Mouse (Mus musculus) midbrain, embryonic 14.5 days (tissue): ENCODE data around the gene Gm128. TPM values are rescaled to one million over a fixed set of nuclear protein-coding genes. Genes with fewer than 3 reads are reported as not detected.

Experiments used
- ATAC-seq: fragments of 200-750 bp; cut with Nextera tagmentation; 2 replicates; pipeline ENCODE4 v1.8.0; 2017; ENCODE audit warnings: moderate number of reproducible peaks, moderate library complexity; ENCODE audit not compliant: low FRiP score, low TSS enrichment
- DNase-seq: peaks from one replicate; pipeline ENCODE4 v3.0.0-alpha.2; 2015
- H3K27ac ChIP-seq: fragments of 300-500 bp; sonication (generic); replicated peaks from 2 replicates; pipeline ENCODE4 v1.5.1; 2014; ENCODE audit warnings: mild to moderate bottlenecking, low read depth, low read length, moderate library complexity
- H3K27me3 ChIP-seq: fragments of 300-500 bp; sonication (generic); 2 replicates; pipeline ENCODE4 v1.6.1; 2014; ENCODE audit warnings: low read length, control low read depth, mixed read lengths; ENCODE audit not compliant: control insufficient read depth, insufficient read depth
- H3K36me3 ChIP-seq: fragments of 300-500 bp; sonication (generic); 2 replicates; pipeline ENCODE4 v1.6.1; 2014; ENCODE audit warnings: low read length, control low read depth; ENCODE audit not compliant: control insufficient read depth, insufficient read depth
- H3K4me1 ChIP-seq: fragments of 300-500 bp; sonication (generic); 2 replicates; pipeline ENCODE4 v1.6.1; 2014; ENCODE audit warnings: mild to moderate bottlenecking, antibody characterized with exemption, low read length, control low read depth; ENCODE audit not compliant: control insufficient read depth, insufficient read depth
- H3K4me2 ChIP-seq: fragments of 300-500 bp; sonication (generic); 2 replicates; pipeline ENCODE4 v1.6.1; 2014; ENCODE audit warnings: mild to moderate bottlenecking, low read length, moderate library complexity
- H3K4me3 ChIP-seq: fragments of 300-500 bp; sonication (generic); replicated peaks from 2 replicates; pipeline ENCODE4 v1.5.1; 2014; ENCODE audit warnings: low read depth, low read length
- H3K9ac ChIP-seq: fragments of 300-500 bp; sonication (generic); replicated peaks from 2 replicates; pipeline ENCODE4 v1.6.1; 2014; ENCODE audit warnings: mild to moderate bottlenecking, low read length, moderate library complexity
- H3K9me3 ChIP-seq: fragments of 300-500 bp; sonication (generic); 2 replicates; pipeline ENCODE4 v1.6.1; 2016; ENCODE audit warnings: low read length, control low read depth, mixed read lengths; ENCODE audit not compliant: control insufficient read depth
- WGBS: fragments of 180-500 bp; shearing (Covaris S2); extraction: QIAGEN DNeasy Blood & Tissue Kit; methylation state at CpG from one replicate; pipeline ENCODE4 v1.1.7; 2014; 5-methylcytosine and 5-hydroxymethylcytosine counted together
- polyA plus RNA-seq: library from polyadenylated mRNA; unstranded; fragments of >200 nt; fragmentation: Nextera tagmentation; extraction: Ambion mirVana; gene quantifications from 2 replicates; pipeline ENCODE4 v1.2.1, GENCODE M21; 2014

Gm128 gene
- 0.11 and 0.15 TPM in 2 replicates for polyA plus RNA-seq

DNA sequence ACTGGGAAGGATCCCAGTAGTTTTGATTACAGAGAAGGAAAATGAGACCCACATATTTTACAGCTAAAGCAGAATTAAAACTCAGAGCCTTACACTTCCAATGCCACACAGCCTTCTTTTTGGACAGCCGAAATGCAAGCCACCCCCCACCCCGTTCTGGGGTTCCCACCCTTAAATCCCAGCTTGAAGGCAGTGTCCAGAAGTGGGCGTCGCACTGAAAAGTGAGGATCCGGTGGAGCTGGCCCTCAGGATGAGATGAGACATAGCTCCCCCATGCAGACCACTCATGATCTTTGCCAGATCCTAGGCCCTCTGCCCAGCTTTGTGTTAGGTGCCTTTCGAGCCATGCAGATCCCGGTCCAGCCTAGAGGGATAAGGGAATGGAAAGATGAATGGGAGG is at the start of gene Gm128:
TSS of gene Gm128 (minus strand) at position 101 of the 400 bp plus-strand sequence.
- peak within 1 kb of the TSS; percentile 6; the same call in 1 of the 2 replicates for H3K9ac ChIP-seq
- H3K9me3 ChIP-seq = no peaks in the 10 kb centered on the region
- no peaks in the 10 kb centered on the region for H3K27me3 ChIP-seq
- no peaks in the 10 kb centered on the region for H3K4me1 ChIP-seq
- no peak within 1 kb of the TSS for H3K4me3 ChIP-seq
- no peak within 1 kb of the TSS for H3K4me2 ChIP-seq
- H3K36me3 ChIP-seq = peaks cover 21% of the 10 kb centered on the region; the same call in 1 of the 2 replicates
- WGBS = 78% methylated on average over 7 of the region's 7 CpGs
- DNase-seq = no peak
- H3K27ac ChIP-seq = no peak within 1 kb of the TSS
- no peak for ATAC-seq

DNA sequence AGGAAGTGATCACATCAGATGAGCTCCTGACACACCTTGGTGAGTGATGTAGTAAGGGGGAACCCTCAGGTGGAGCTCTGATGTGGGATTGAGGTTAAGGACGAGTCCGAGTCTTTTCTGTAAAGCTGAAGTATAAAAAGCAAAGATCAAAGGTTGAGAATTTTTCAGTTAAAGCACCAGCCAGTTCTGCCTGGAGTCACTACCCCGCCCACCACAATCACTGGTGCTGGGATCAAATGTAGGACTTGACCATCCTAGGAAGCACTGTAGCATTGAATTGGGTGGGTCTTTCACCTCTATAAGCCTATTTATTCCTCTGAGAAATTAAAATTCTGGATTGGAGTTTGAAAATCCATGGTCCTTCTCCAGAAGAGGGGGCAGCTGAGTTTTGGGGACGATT is 49.6 kb upstream of the Gm128 start:
- Histone ChIP-seq H3K4me3 (no peak overlapping the region), H3K4me1 (no peaks in the 10 kb centered on the region), H3K9ac (no peak overlapping the region), H3K27ac (no peak overlapping the region), H3K9me3 (no peaks in the 10 kb centered on the region), H3K27me3 (no peaks in the 10 kb centered on the region), H3K4me2 (no peak overlapping the region), H3K36me3 (peaks cover 78% of the 10 kb centered on the region)
- WGBS = 93% methylated on average over 4 of the region's 4 CpGs
- DNase-seq (no peak), ATAC-seq (no peak)

DNA sequence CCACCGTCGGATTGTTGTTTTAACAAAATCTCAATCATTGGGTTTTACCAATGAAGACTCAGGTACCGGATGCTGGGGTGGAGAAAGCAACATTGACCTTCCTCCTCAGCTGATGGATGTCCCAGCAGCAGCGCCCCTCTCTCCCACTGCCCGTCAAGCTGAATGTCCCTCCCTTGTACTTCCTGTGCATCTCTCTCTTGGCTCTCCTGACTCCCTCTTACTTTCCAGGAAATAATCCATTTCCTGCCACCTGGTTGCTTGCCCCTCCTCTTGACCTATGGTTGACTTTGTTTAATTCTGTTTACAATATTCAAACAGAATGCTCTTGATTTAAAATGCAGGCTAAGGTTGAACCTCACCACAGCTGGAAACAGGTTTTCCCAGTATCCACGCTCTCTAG is 48.8 kb upstream of the Gm128 start:
- Histone ChIP-seq H3K27ac (no peak overlapping the region), H3K4me1 (no peaks in the 10 kb centered on the region), H3K27me3 (no peaks in the 10 kb centered on the region), H3K4me2 (no peak overlapping the region), H3K36me3 (peaks cover 72% of the 10 kb centered on the region), H3K4me3 (no peak overlapping the region), H3K9me3 (no peaks in the 10 kb centered on the region), H3K9ac (no peak overlapping the region; the same call in 1 of the 2 replicates)
- no peak for DNase-seq
- no peak for ATAC-seq
- WGBS = 77% methylated on average over 6 of the region's 6 CpGs

DNA sequence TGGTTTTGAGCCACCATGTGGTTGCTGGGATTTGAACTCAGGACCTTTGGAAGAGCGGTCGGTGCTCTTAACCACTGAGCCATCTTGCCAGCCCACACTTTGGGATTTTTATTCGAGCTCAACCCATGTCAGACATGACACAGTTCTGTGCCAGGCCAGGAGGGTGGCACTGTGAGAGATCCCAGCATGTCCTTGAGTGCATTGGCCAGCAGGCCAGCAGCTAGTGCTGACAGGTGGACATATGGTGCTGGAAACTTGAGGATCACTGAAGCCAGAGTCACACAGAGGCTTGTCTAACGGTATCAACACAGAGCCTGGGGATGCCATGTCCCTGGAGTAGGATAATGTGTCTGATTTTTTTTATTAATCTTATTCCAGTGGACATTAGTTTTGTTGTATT is 48.0 kb upstream of the Gm128 start:
- DNase-seq = no peak
- WGBS = 95% methylated on average over 4 of the region's 4 CpGs
- Histone ChIP-seq H3K4me2 (no peak overlapping the region), H3K27ac (no peak overlapping the region), H3K4me1 (peaks cover 6% of the 10 kb centered on the region), H3K9ac (no peak overlapping the region), H3K36me3 (peaks cover 64% of the 10 kb centered on the region), H3K4me3 (no peak overlapping the region), H3K27me3 (no peaks in the 10 kb centered on the region), H3K9me3 (no peaks in the 10 kb centered on the region)
- no peak for ATAC-seq

DNA sequence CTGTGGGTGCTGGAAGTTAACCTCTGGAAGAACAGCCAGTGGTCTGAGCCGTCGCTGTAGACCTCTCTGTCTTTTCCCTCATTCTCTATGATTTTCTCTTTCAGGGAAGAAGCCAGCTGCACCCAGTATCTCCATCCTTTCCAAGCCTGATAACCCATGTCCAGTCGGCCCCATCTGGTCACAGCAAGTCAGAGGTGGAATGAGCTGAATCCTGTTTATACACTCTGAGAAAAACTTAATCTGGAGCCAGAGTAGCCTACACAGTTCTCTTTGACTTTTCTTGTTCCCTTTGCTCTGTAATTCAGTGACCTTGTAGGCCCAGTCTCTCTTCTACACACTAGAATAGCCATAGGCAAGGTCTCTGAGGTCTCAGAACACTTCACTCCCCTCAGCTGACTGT is 46.1 kb upstream of the Gm128 start:
- WGBS = 90% methylated on average over 3 of the region's 3 CpGs
- Histone ChIP-seq H3K36me3 (peaks cover 46% of the 10 kb centered on the region), H3K4me2 (no peak overlapping the region), H3K4me1 (peaks cover 16% of the 10 kb centered on the region), H3K27ac (no peak overlapping the region), H3K4me3 (no peak overlapping the region), H3K9ac (no peak overlapping the region), H3K9me3 (no peaks in the 10 kb centered on the region), H3K27me3 (no peaks in the 10 kb centered on the region)
- no peak for DNase-seq
- no peak for ATAC-seq

DNA sequence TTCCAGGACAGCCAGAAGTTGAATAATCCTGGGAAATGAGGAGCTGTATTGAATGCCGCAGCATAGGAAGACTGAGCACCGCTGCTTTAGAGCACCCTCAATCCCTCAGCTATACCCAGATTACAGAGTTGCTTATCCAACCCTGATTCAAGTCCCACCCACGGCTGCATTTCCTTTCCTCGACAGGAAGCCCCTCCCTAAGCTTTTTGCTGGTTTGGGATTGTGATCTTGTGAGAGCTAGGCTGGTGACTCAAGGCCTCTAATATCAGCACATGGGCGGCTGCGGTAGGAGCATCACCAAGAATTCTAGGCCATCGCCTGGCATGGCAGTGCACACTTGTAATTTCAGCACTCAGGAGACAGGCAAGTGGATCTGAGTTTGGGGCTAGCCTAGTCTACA is 45.1 kb upstream of the Gm128 start:
- Histone ChIP-seq H3K9ac (no peak overlapping the region), H3K9me3 (no peaks in the 10 kb centered on the region), H3K4me2 (no peak overlapping the region), H3K27ac (no peak overlapping the region), H3K36me3 (peaks cover 37% of the 10 kb centered on the region), H3K4me3 (no peak overlapping the region), H3K4me1 (peaks cover 21% of the 10 kb centered on the region), H3K27me3 (no peaks in the 10 kb centered on the region)
- 89% methylated on average over 7 of the region's 7 CpGs for WGBS
- ATAC-seq (no peak), DNase-seq (no peak)

DNA sequence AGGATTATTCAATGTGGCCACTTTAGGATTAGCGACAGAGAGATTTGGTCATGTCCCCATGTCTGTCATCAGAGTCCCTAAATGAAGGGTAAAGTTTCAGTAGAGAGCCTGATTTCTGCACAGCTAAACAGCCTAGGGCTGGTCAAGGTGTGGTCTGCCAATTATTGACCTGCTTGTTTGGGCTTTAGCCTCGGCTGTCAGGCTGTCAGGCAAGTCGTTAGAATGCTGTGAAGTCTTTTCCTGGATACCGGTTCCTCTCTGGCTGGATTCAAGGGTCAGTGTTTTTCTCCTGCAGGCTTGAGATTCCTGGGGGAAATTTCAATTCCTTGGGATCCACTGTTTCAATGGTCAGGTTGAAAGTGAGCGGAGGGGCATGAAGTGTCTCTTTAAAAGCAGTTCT is 44.6 kb upstream of the Gm128 start:
- H3K9me3 ChIP-seq = no peaks in the 10 kb centered on the region
- ATAC-seq = no peak
- no peaks in the 10 kb centered on the region for H3K27me3 ChIP-seq
- no peak overlapping the region for H3K4me2 ChIP-seq
- peaks cover 23% of the 10 kb centered on the region for H3K4me1 ChIP-seq
- DNase-seq = no peak
- H3K27ac ChIP-seq = no peak overlapping the region
- H3K36me3 ChIP-seq = peaks cover 32% of the 10 kb centered on the region
- 68% methylated on average over 5 of the region's 5 CpGs for WGBS
- H3K9ac ChIP-seq = no peak overlapping the region
- H3K4me3 ChIP-seq = no peak overlapping the region

DNA sequence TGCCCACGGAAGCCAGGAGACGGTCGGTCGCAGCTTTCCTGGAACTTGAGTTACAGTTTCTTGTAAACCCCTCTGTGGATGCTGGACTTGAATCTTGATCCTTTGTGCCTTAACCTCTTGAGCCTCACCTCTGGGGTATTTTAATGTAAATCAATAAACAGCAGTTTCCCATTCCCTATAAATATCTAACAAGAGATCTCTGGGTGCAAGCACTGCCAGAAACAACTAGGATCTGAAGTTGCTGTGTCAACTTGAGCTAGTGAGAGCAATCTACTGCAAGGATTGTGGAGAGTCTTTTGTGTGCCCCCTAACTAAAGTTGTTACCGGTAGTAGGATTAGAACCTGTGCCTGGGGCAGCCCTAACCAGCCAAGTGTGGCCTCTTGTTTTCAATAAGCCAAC is 44.0 kb upstream of the Gm128 start:
- ATAC-seq = no peak
- WGBS = 92% methylated on average over 5 of the region's 5 CpGs

DNA sequence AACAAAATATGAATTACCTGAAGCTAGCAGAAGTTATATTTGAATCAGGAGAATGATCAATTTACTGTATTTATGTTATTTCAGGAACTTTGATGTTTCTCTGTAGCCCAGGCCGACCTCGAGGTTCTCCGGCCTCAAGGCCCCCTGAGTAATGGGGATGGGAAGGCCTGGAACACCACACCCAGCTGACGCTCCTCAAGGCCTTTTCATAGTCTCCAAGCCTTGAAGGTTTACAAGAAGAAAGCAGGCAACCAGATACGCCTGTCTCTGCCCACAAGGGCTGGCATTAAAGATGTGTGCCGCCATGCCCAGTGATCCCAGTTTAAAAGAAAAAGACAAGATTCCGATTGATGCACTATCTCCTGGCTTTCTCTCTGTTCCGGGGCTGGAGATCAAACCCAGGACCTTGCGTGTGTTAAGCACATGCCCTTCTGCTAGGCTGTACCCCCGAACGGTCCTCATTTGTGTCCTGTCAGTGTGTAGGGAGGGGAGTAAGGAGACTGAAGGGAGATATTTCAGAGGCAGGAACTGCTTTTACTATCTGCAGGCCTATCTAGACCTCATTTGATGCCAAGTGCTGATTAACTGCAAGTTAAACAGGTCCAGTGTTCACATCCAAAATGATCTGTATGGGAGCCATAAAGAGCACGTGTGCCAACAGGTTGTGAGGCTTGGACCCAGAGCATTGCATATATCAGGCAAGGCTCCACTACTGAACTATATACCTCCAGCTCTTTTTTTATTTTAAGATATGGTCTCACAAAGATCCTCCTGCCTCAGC is 43.3 kb upstream of the Gm128 start:
- H3K9me3 ChIP-seq = no peaks in the 10 kb centered on the region
- peaks cover 28% of the 10 kb centered on the region for H3K4me1 ChIP-seq
- H3K4me2 ChIP-seq = peak overlapping the region; percentile 90
- H3K27me3 ChIP-seq = no peaks in the 10 kb centered on the region
- H3K36me3 ChIP-seq = peaks cover 19% of the 10 kb centered on the region
- ATAC-seq (no peak), DNase-seq (no peak)
- peak overlapping the region; percentile 76; the same call in 1 of the 2 replicates for H3K9ac ChIP-seq
- H3K4me3 ChIP-seq = peak overlapping the region; percentile 68; the same call in 1 of the 2 replicates
- H3K27ac ChIP-seq = no peak overlapping the region
- 85% methylated on average over 12 of the region's 12 CpGs for WGBS

More for the DNA sequence above, 44.0 kb upstream of the Gm128 start:
- Histone ChIP-seq H3K4me2 (no peak overlapping the region), H3K9me3 (no peaks in the 10 kb centered on the region), H3K9ac (no peak overlapping the region), H3K4me3 (no peak overlapping the region), H3K36me3 (peaks cover 26% of the 10 kb centered on the region), H3K27ac (no peak overlapping the region), H3K4me1 (peaks cover 28% of the 10 kb centered on the region), H3K27me3 (no peaks in the 10 kb centered on the region)
- no peak for DNase-seq
